Mouse (Mus musculus): ENCODE data around the gene Cmya5.
"Not testable (repeated sequence)": the region's sequence is repeated elsewhere in the genome, so short reads cannot be mapped to it uniquely, and the experiment has no call there.

Gene Cmya5

DNA sequence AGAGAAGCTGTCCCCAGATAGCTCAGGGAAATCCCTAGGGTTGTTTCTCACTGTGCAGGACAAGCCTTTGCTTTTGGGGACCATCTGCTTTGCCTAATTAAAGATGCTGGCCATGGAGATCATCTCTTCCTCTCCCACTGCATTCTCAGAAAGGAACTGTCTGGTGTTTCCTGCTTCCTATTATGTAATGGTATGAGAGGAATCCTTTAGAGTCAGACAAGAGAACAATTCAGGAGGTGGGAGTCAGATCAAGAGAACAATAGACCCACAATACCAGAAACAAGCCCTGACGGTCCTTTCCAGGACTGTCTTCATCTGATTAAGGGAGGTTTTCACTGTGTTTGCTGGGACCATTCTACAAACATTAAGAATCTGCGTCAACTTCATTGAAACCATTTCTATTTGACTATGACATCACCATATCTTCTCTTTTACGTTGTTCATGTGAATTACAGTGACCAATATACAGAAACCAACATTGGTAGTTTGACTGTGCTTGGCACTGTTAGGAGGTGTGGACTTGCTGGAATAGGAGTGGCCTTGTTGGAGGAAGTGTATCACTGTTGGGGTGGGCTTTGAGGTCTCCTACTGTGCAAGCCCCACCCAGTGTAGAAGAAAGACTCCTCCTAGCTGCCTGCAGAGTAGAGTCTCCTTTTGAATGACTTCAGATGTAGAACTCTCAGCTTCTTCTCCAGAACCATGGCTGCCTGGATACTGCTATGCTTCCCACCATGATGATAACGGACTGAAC, 42.0 kb downstream of the Cmya5 start:
- no peak for DNase-seq

DNA sequence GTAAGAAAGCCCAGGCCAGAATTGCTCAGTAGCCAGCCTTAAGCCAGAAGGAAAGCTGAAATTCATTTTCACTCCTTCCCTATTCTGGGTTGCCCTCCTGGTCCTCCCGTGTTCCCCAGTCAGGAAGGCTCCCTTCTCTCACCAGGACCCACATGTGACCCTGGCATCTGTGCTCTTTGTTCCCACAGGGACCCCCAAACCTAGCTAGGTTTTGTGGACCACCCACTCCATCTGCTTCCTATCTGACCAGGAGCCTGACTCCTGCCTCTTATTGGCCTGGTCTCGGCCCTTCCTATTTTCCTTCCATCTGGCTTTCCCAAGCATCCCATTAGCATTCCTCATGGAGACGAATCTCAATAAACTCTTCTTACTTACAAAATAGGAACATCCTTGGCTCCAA, 45.9 kb downstream of the Cmya5 start:
- no peak for DNase-seq

DNA sequence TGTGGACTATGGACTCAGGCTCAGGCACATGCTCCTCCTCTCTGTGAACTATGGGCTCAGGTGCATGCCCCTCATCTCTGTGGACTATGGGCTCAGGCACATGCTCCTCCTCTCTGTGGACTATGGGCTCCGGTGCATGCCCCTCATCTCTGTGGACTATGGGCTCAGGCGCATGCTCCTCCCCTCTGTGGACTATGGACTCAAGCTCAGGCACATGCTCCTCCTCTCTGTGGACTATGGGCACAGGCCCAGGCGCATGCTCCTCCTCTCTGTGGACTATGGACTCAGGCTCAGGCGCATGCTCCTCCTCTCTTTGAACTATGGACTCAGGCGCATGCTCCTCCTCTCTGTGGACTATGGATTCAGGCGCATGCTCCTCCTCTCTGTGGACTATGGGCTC, 47.9 kb downstream of the Cmya5 start:
- DNase-seq: no peak

DNA sequence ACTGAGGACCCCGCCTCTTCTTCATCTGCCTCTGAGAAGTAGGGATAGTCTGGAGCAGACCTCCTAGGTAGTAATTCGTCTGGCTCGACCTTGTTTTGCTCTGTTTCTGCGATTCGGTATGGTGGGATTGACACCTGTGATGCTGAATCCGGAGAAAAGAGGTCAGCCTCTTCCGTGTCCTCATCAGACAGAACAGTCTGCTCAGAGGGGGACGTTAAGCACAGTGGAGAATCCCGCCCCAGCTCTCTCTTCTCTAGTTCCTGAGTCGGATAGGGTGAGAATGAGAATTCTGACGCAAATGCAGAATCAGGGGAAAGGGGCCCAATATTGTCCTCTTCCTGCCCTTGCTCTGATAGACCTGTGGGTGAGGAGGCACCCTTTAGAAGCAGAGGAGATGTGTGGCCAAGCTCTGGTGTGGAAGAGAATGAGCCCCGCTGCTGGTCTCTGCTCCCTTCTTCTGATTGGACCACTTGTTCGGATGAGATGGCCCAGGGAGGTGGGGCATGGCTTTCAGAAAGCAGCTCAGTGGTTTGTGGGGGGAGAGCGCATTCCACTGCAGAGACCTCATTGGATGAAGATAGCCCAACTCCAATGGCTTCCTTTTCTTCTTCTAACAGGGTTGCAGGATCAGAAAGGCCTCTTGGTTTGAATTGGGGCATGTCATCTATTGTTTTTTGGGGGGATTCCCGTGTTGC, 49.3 kb downstream of the Cmya5 start:
- DNase-seq: no peak

DNA sequence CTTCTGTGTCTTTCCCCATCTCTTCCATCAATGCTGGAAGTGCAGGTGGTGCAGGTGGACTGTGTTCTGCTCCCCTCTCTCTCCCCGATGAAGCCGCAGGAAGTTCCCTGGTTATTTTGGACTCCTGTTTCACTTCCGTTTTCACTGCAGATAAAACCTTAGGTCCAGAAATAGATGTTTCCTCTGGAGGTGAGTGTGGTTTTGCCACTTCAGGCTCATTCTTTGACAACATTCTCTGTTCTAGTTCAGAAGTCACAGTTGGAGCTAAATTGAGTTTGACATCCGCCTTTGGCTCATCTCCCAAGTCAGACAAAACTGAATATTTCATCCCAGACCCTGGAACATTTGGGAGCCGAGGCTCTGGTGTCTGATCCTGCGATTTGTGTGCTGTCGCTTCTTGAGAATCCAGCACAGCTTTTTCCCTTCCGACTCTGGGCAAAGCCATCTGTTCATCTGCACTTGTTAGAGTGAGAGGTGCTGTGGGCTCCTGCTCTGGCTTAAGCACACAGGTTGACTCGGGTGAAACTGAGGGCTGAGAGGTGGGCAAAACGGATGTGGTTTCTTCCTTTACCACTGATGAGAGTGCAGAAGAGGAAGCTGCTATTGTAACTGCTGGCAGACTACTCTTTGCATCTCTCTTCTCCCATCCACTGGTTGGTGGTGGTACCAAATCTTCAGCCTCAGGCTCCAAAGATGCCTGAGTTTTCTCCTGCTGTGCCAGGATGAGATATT, 50.2 kb downstream of the Cmya5 start:
- DNase-seq: peak; percentile 51

GRCm38 (mm10) chr13:93093697-93094096, 50.8 kb downstream of the Cmya5 start:
- no peak for DNase-seq

DNA sequence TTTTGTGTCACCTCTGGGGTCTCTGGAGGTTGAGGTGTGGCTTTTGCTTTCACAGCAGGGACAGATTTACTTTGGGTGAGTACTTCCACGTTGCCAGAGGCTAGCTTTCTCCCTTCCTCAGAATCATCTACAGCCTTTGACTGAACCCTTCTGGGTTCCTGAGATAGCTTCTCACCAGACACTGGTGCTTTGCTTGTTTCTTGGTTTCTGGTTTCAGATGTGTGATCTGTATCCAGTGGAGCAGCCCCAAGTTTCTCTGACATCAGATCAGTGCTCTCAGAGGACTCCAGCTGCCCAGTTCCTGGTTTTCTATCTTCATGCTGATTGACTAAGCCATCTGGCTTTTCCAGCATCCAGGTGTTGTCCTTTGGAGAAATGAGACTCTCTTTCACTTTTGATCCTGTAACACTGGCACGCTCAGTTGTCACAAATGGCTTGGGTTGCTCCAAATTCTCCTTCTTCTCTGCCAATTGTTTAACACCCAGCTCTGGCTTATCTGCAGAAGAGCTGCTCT, 51.6 kb downstream of the Cmya5 start:
- DNase-seq: no peak

- peak; percentile 47 for DNase-seq
Measured at GRCm38 (mm10) chr13:93091866-93092455, 52.6 kb downstream of the Cmya5 start.

DNA sequence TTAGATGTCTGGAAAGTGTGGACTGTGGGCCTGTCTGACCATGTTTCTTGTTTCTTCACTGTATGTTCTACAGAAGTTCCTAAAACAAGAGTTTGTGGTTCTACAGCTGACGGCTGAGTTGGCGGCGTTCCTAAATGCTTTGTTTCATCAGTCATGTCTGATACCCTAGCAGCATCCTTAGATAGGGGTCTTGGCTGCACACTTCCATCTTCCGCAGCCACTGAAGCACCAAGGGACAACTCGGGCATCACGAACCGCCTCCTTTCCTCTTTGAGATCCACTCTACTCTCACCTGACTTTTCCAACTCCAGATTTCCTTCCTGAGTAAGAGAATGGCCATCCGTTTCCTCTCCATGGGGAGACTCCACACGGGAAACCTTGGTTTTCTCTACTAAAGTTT, 53.3 kb downstream of the Cmya5 start:
- no peak for DNase-seq

DNA sequence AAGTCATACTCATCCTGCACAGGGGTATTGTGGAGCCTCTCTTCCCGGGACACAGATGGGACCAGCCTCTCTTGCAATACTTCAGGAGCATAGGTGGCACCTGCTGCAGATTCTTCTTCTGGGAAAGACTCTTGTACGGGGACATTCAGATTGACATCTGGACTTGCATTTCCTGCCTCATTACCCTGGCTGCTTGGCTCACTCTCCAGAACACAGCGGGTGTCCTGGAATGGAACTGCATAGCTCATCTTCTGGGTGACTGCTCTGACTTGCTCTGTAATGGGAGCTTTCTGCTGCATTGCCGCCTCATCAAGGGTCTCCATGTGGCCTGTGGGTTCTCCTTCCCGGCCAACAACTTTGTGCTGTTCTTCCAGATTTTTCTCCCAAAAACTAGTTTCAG, 55.0 kb downstream of the Cmya5 start:
- peak; percentile 50 for DNase-seq

GRCm38 (mm10) chr13:93085711-93086110, 58.8 kb downstream of the Cmya5 start:
- DNase-seq: no peak

DNA sequence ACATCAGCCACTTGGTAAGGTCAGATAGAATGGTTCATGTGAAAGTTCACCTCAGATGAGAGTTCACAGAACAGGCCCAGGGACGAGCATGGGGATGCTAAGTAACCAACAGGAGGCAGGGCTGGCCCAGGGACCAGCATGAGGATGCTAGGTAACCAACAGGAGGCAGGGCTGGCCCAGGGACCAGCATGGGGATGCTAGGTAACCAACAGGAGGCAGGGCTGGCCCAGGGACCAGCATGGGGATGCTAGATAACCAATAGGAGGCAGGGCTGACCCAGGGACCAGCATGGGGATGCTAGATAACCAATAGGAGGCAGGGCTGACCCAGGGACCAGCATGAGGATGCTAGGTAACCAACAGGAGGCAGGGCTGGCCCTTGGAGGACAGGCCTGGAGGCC, 62.2 kb downstream of the Cmya5 start:
- DNase-seq: not testable (repeated sequence)

- DNase-seq: no peak
Measured at GRCm38 (mm10) chr13:93080859-93081258, 63.7 kb downstream of the Cmya5 start.

GRCm38 (mm10) chr13:93074147-93074641, 70.3 kb downstream of the Cmya5 start:
- no peak for DNase-seq

DNA sequence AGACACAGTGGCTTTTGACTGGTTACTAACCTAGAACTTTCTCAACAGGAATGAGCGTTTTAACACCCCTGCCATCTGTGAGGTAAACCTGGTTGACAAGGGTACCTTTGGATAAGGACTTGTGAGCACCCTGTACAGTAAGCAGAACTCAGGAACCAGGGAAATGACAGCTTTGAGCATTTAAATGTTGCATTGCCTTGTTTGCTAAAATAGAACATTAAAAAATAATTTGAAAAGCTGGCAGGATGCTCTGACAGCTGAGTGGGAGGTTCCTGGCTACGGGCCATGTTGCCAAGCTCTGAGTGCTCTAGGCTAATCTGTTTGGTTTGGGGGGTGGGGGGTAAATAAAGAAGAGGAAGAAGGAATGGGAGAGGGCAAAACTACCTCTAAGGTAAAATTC, 70.9 kb downstream of the Cmya5 start:
- peak; percentile 26 for DNase-seq

DNA sequence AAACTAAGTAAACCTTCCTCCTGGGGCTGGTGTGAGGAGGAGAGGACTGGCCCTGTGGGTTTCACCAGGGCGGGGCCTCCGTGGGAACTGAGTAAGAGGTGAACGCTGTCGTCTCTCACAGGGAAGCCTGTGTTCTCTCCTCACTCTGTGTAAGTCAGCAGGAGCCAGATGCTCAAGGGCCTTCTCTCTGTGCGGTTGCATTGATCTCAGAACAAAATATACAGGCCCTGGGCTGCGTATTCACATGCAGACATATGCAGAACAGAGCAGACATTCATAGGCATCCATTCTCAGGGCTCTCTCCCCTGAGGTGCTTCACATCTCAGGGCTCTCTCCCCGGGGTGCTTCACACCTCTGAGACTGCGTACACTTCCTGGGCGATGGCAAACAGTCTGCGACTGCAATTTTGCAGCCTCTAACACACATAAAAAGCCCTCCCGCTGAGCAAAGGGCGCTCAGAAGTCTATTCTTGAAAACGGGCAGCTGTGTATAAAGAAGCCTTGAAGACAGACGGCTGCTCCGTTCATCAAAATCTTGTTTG, 71.6 kb downstream of the Cmya5 start:
- no peak for DNase-seq

DNA sequence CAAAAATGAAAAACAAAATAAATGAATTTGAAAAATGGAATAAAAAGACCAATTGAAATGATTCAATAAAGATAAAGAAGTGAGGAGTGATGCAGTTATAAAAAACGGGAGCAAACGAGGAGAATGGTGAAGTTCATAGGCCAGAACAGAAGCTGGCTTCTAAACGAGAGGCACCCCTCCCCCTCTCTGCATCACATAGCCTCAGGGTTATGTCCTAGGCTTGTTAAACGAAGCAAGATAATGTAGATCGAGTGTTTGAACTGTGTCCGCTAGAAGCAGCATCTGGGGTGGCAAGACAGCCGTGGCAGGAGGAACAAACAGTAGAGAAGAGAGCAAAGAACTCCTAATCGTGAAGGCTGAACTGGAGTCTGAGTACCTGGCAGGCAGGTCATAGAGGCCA, 74.1 kb downstream of the Cmya5 start:
- DNase-seq: no peak

DNA sequence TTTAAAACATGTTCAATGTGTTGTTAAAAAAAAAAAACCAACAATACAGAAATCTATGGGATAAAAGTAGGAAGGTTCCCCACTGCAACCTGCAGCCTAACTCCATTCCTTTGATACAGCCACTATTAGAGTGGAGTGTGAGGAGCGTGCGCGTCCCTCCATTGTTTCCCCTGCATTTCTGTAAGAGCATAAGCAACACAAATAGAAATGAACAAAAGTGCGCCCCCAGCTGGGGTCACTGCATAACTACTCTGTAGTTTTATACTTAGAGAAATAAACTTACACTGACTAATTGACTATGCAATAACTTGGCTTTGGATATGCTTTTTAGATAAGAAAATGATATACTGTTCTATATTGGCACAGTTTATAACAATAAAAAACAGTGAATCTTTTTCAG, 75.0 kb downstream of the Cmya5 start:
- no peak for DNase-seq

DNA sequence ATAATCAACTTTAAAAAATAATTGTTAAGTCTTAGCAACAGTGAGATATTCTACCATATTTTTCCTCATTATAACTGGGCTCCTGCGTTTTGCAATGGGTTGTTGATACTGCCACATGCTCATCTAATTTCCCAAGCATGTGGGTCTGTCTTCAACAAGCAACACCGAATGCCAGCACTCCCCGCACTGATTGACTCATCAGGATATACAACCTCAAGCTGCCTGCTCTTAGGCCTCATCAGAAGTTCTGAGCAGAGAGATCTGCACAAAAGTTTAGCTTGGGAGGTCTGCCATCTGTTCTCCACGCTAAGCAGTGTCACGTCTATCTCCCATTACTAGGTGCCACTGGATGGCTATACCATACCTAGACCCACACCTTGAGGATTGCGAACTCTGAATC, 76.2 kb downstream of the Cmya5 start:
- DNase-seq: no peak

GRCm38 (mm10) chr13:93062860-93063636, 81.5 kb downstream of the Cmya5 start:
- peak; percentile 24 for DNase-seq

DNA sequence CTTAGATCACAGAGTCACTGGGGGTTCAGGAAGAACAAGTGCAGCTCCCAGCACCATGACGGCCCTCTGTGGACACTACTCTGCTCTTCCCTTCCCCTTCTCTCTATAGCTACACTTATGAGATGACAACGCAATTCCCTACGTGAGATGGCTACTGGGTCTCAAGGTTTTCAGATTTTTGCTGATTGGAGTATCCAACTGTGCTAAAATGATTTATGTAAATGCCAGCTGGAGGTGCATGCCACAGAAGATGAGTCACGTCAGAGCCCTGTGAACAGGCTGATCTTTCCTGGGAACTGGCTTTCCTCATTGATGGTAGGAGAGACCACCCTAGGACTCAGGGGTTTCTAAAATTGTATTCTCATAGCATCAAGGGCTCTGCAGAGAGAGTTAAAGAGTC, 83.2 kb downstream of the Cmya5 start:
- DNase-seq: no peak

- DNase-seq: no peak
Measured at GRCm38 (mm10) chr13:93060437-93060836, 84.1 kb downstream of the Cmya5 start.

All from cerebellum, adult 11-12 months (tissue).